In the genomic region with DNA sequence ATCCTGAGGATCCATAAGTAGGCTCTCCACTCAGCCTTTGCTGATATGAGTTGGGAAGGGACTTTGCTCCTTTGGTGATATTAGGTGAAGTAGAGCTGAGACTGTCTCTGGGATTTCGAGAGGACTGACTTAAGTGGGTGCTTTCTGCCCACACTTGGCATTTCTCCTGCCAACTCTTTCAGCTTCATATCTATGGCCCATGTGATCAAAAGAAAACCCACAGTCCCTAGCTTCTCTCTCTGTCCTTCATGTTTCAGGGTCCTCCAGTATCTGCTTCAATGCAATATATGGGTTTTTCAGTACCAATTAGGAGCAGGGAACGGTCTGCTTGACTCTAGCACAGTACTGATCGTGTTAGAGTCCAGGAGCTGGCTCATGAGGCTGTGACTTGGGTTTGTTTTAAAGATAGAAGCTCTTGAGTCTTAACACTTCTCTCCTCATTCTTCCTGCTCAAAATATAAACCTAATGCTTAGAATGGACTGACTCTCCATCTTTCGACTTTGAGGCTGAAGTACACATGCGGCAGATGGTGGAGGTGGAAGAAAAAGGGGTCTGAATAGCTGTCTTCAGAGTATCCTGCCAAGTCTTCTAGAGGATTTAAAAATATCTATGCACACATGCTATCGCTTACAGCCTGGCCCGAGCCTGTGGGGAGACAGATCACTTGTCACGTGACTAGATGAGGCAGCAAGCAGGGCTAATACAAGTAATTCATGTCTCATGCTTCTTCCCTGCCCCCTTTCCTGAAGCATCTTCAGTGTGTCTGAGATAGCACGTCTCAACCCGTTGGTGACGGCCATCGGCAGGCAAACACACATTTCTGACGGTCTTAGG, we compare ENCODE assay signal across 11 mouse cellular contexts.
DNase-seq lines count a peak whose midpoint lies in the region; ATAC-seq and TF ChIP-seq lines count a peak whose summit lies in the region.
"Had no signal": no experiment of that assay in that cellular context is flagged by ENCODE, and none has a peak within 500 bp of the region (broad histone marks: within the 10 kb centered on the region; RNA-seq: fewer than 3 reads in every experiment).

No protein-coding gene starts in this region.

- H3K27me3 ChIP-seq in heart, embryonic 13.5 days (replicated peaks), result no peaks in the 10 kb centered on the region
- H3K27me3 ChIP-seq in heart, adult 2 months (ENCODE audit: control insufficient read depth, insufficient read depth, low read length), result no peaks in the 10 kb centered on the region

- DNase-seq in heart, adult 2 months, result no peak
- DNase-seq in 3T3-L1 (ENCODE audit: low read depth, low spot score), result peak; percentile 79
- peak; percentile 36 to 38 for DNase-seq in left cerebral cortex, postnatal 36 days (ENCODE audit: low spot score in 2 of 2)
- no peak for DNase-seq in c-Kit-positive CD71-positive TER-119-positive erythroid progenitor cells, embryonic 14.5 days (ENCODE audit: low spot score)
- DNase-seq in gastrocnemius, postnatal 36 days, result no peak
- DNase-seq: gastrocnemius, postnatal 25 days; lung, postnatal 36 days had no signal

- WGBS in heart, embryonic 13.5 days, result 48% methylated on average over 13 of the region's 13 CpGs
- 47% methylated on average over 13 of the region's 13 CpGs for WGBS in heart, adult 2 months

- no peak for TF ChIP-seq POLR2A in heart, adult 2 months (IDR thresholded peaks at IDR 0.05; ENCODE audit: insufficient read depth, low read depth, low read length)
- TF ChIP-seq POLR2A in cortical plate, adult 2 months (IDR thresholded peaks at IDR 0.05; ENCODE audit: extremely low read depth, insufficient read depth, low read length), result no peak

- no peak for TF ChIP-seq EP300 in heart, adult 2 months (IDR thresholded peaks at IDR 0.05; ENCODE audit: insufficient read depth, low read depth, low read length)

- intact Hi-C loops in heart, adult 2 months (cut with DNase I), result loop anchor here (10.0 kb wide), 1 partner anchor 142 kb away; no protein-coding TSS in a partner anchor
- intact Hi-C loops in left cerebral cortex, postnatal 36 days (cut with DNase I), result no loop called here
- intact Hi-C loops in gastrocnemius, postnatal 36 days (cut with DNase I), result no loop called here

- H3K4me3 ChIP-seq in heart, embryonic 13.5 days, result no peak overlapping the region
- no peak overlapping the region for H3K4me3 ChIP-seq in heart, adult 2 months
- H3K4me3 ChIP-seq in cortical plate, adult 2 months (ENCODE audit: insufficient read depth, low read length), result no peak overlapping the region

- H3K4me2 ChIP-seq in heart, embryonic 13.5 days, result peak overlapping the region; percentile 12; the same call in 1 of the 2 replicates

- H3K9me3 ChIP-seq in heart, embryonic 13.5 days, result no peaks in the 10 kb centered on the region

- peaks cover 11% of the 10 kb centered on the region for H3K4me1 ChIP-seq in heart, embryonic 13.5 days
- no peaks in the 10 kb centered on the region for H3K4me1 ChIP-seq in heart, adult 2 months (ENCODE audit: control insufficient read depth, insufficient read depth, low read length)
- peaks cover 2% of the 10 kb centered on the region for H3K4me1 ChIP-seq in cortical plate, adult 2 months (ENCODE audit: control insufficient read depth, insufficient read depth, low read length)

- no peaks in the 10 kb centered on the region for H3K36me3 ChIP-seq in heart, embryonic 13.5 days
- no peaks in the 10 kb centered on the region for H3K36me3 ChIP-seq in heart, adult 2 months (ENCODE audit: control insufficient read depth, insufficient read depth, low read length)

- H3K79me2 ChIP-seq in heart, adult 2 months (replicated peaks; ENCODE audit: control insufficient read depth, insufficient read depth, low read length), result no peaks in the 10 kb centered on the region

- no peak overlapping the region for H3K9ac ChIP-seq in heart, embryonic 13.5 days
- no peak overlapping the region for H3K9ac ChIP-seq in heart, adult 2 months (ENCODE audit: low read depth, low read length)

- TF ChIP-seq CTCF in heart, adult 2 months (IDR thresholded peaks at IDR 0.05), result no peak
- TF ChIP-seq CTCF in cortical plate, adult 2 months (IDR thresholded peaks at IDR 0.05; ENCODE audit: extremely low read depth, insufficient read depth, low read length), result no peak

- ATAC-seq in heart, embryonic 13.5 days (ENCODE audit: extremely low read depth, insufficient number of reproducible peaks, low FRiP score, low TSS enrichment), result no peak
- ATAC-seq: hindbrain, embryonic 16.5 days had no signal

- peak overlapping the region; percentile 31 for H3K27ac ChIP-seq in heart, embryonic 13.5 days (replicated peaks)
- H3K27ac ChIP-seq in heart, adult 2 months, result no peak overlapping the region
- H3K27ac ChIP-seq in cortical plate, adult 2 months (ENCODE audit: insufficient read depth, low read length), result peak overlapping the region; percentile 7; the same call in 1 of the 2 replicates
- H3K27ac ChIP-seq: kidney, postnatal 0 days had no signal

Comparison
In these comparisons a context has a peak if more than half of its experiments do, and no peak if none do; other contexts are left out.
1. DNase-seq: peak in 3T3-L1 (single experiment) and left cerebral cortex, postnatal 36 days (2 of 2); none in heart, adult 2 months (0 of 2), c-Kit-positive CD71-positive TER-119-positive erythroid progenitor cells, embryonic 14.5 days (single experiment) and gastrocnemius, postnatal 36 days (0 of 2).